Mouse (Mus musculus): ENCODE results near the gene Eif3g.

DNA sequence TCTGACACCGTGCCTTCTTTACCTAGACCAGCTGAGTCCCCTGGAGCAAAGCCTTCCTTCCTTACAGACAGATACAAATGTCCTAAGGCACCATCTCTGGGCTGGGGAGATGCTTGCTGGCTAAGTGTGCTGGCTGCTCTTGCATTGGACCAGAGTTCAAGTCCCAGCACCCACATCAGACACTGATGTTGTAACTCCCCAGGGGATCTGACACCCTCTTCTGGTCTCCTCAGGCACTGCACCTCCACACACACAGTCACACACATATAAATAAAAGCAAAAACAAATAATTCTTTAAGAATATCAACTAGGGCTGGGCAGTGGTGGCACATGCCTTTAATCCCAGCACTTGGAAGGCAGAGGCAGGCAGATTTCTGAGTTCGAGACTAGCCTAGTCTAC lies 48.2 kb downstream of the Eif3g start:
- no peak for TF ChIP-seq POLR2A (IDR thresholded peaks at IDR 0.05; ENCODE audit: insufficient read depth, low read depth, low read length)
- no peak for TF ChIP-seq CTCF (IDR thresholded peaks at IDR 0.05; ENCODE audit: insufficient read depth, low read depth, low read length)

All from olfactory bulb, adult 2 months (tissue).